In the genomic region with DNA sequence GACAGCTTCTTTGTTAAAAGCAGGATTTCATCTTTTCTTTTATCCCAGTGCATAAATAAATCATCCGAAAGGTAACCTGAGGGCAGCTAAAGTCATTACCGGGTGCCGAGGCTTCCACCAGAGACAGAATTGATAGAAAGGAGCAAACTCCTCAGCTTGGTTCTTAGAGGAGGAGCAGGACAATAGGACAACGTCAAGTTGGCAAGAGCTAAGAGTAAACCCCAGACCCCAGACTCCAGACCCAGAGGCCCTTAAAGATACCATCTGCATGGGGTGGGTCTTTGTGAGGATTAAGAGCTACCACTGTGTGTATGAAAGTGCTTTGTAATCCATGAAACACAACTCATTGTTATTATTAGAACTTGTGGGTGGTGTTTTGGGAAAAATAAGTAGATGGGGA, we compare ENCODE assay signal across 12 mouse cellular contexts.
"Had no signal": no experiment of that assay in that cellular context is flagged by ENCODE, and none has a peak within 500 bp of the region (broad histone marks: within the 10 kb centered on the region; RNA-seq: fewer than 3 reads in every experiment).

No protein-coding gene starts in this region.

- H3K36me3 ChIP-seq: limb, embryonic 13.5 days; neural tube, embryonic 13.5 days had no signal

- DNase-seq: kidney, adult 8-10 months; kidney, postnatal 4 days; left cerebral cortex, postnatal 4 days; lung, adult 18-20 months; right cerebral cortex, adult 18-20 months; right cerebral cortex, postnatal 25 days; thymus, postnatal 4 days had no signal

- H3K4me3 ChIP-seq: limb, embryonic 13.5 days; neural tube, embryonic 13.5 days had no signal

- H3K9me3 ChIP-seq: limb, embryonic 13.5 days had no signal

- H3K4me2 ChIP-seq: limb, embryonic 13.5 days; neural tube, embryonic 13.5 days had no signal

- H3K27ac ChIP-seq: kidney, postnatal 0 days; limb, embryonic 13.5 days; liver, embryonic 14.5 days; stomach, postnatal 0 days had no signal

- H3K27me3 ChIP-seq: limb, embryonic 13.5 days; neural tube, embryonic 13.5 days had no signal

- H3K9ac ChIP-seq: limb, embryonic 13.5 days; liver, embryonic 14.5 days; neural tube, embryonic 13.5 days had no signal
